Mouse (Mus musculus) neural tube, embryonic 13.5 days (tissue): ENCODE measurements around the gene Rnf38. TPM values are rescaled to one million over a fixed set of nuclear protein-coding genes. Genes with fewer than 3 reads are reported as not detected.

Source experiments
- ATAC-seq: fragments of 200-750 bp; cut with Nextera tagmentation; 2 replicates; pipeline ENCODE4 v1.8.0; 2017; ENCODE audit warnings: low read depth, mild to moderate bottlenecking, moderate TSS enrichment, moderate library complexity
- H3K27ac ChIP-seq: fragments of 300-500 bp; sonication (generic); replicated peaks from 2 replicates; pipeline ENCODE4 v1.5.1; 2015; ENCODE audit warnings: moderate library complexity, mild to moderate bottlenecking, inconsistent platforms
- H3K27me3 ChIP-seq: fragments of 300-500 bp; sonication (generic); 2 replicates; pipeline ENCODE4 v1.6.1; 2015; ENCODE audit warnings: mild to moderate bottlenecking, inconsistent platforms
- H3K36me3 ChIP-seq: fragments of 300-500 bp; sonication (generic); 2 replicates; pipeline ENCODE4 v1.6.1; 2015; ENCODE audit warnings: mild to moderate bottlenecking, inconsistent platforms
- H3K4me1 ChIP-seq: fragments of 300-500 bp; sonication (generic); replicated peaks from 2 replicates; pipeline ENCODE4 v1.6.1; 2015; ENCODE audit warnings: inconsistent platforms
- H3K4me2 ChIP-seq: fragments of 300-500 bp; sonication (generic); 2 replicates; pipeline ENCODE4 v1.6.1; 2015; ENCODE audit warnings: inconsistent platforms, mild to moderate bottlenecking, moderate library complexity
- H3K4me3 ChIP-seq: fragments of 300-500 bp; sonication (generic); 2 replicates; pipeline ENCODE4 v1.5.1; 2015; ENCODE audit warnings: mild to moderate bottlenecking, inconsistent platforms
- H3K9ac ChIP-seq: fragments of 300-500 bp; sonication (generic); 2 replicates; pipeline ENCODE4 v1.6.1; 2015; ENCODE audit warnings: moderate library complexity, mild to moderate bottlenecking, inconsistent platforms
- H3K9me3 ChIP-seq: fragments of 300-500 bp; sonication (generic); 2 replicates; pipeline ENCODE4 v1.6.1; 2016; ENCODE audit warnings: inconsistent platforms
- WGBS: fragments of 180-500 bp; shearing (Covaris S2); methylation state at CpG from one replicate; pipeline ENCODE4 v1.1.7; 2015; 5-methylcytosine and 5-hydroxymethylcytosine counted together
- polyA plus RNA-seq: library from polyadenylated mRNA; unstranded; fragments of >200 nt; fragmentation: Nextera tagmentation; extraction: Ambion mirVana; gene quantifications from 2 replicates; pipeline ENCODE4 v1.2.1, GENCODE M21; 2015

Gene Rnf38
- polyA plus RNA-seq, 1 experiment from 2014 or later, result 34.1 TPM

GRCm38 (mm10) chr4:44163034-44163433, 70.6 kb downstream of the Rnf38 start:
- no peak overlapping the region for H3K4me3 ChIP-seq
- no peak overlapping the region for H3K4me2 ChIP-seq
- no peaks in the 10 kb centered on the region for H3K9me3 ChIP-seq
- H3K27ac ChIP-seq, result no peak overlapping the region
- H3K9ac ChIP-seq, result no peak overlapping the region
- H3K4me1 ChIP-seq, result peaks cover 61% of the 10 kb centered on the region
- WGBS, result 83% methylated on average over 2 of the region's 2 CpGs
- peaks cover 4% of the 10 kb centered on the region; the same call in 1 of the 2 replicates for H3K36me3 ChIP-seq
- ATAC-seq, result no peak
- no peaks in the 10 kb centered on the region for H3K27me3 ChIP-seq

- Histone ChIP-seq H3K9ac (no peak overlapping the region), H3K4me3 (no peak overlapping the region), H3K27ac (no peak overlapping the region), H3K4me1 (peaks cover 58% of the 10 kb centered on the region), H3K27me3 (no peaks in the 10 kb centered on the region), H3K4me2 (no peak overlapping the region), H3K36me3 (peaks cover 6% of the 10 kb centered on the region; the same call in 1 of the 2 replicates), H3K9me3 (no peaks in the 10 kb centered on the region)
- 62% methylated on average over 13 of the region's 13 CpGs for WGBS
- ATAC-seq, result no peak
Measured at GRCm38 (mm10) chr4:44160990-44161689, 72.4 kb downstream of the Rnf38 start.

GRCm38 (mm10) chr4:44159839-44160238, 73.8 kb downstream of the Rnf38 start:
- Histone ChIP-seq H3K36me3 (peaks cover 8% of the 10 kb centered on the region; the same call in 1 of the 2 replicates), H3K9ac (no peak overlapping the region), H3K9me3 (no peaks in the 10 kb centered on the region), H3K4me1 (peaks cover 45% of the 10 kb centered on the region), H3K4me3 (no peak overlapping the region), H3K27ac (no peak overlapping the region), H3K27me3 (no peaks in the 10 kb centered on the region), H3K4me2 (no peak overlapping the region)
- no peak for ATAC-seq
- 82% methylated on average over 8 of the region's 8 CpGs for WGBS

- H3K36me3 ChIP-seq, result peaks cover 15% of the 10 kb centered on the region
- peaks cover 12% of the 10 kb centered on the region for H3K4me1 ChIP-seq
- no peak overlapping the region for H3K9ac ChIP-seq
- no peaks in the 10 kb centered on the region for H3K9me3 ChIP-seq
- no peaks in the 10 kb centered on the region for H3K27me3 ChIP-seq
- WGBS, result 59% methylated on average over 6 of the region's 6 CpGs
- H3K4me2 ChIP-seq, result no peak overlapping the region
- ATAC-seq, result no peak
- H3K4me3 ChIP-seq, result no peak overlapping the region
- no peak overlapping the region for H3K27ac ChIP-seq
Measured at GRCm38 (mm10) chr4:44156481-44156880, 77.1 kb downstream of the Rnf38 start.

- no peaks in the 10 kb centered on the region for H3K27me3 ChIP-seq
- no peak for ATAC-seq
Measured at GRCm38 (mm10) chr4:44154884-44155283, 78.7 kb downstream of the Rnf38 start.

GRCm38 (mm10) chr4:44152904-44153303, 80.7 kb downstream of the Rnf38 start:
- Histone ChIP-seq H3K4me1 (no peaks in the 10 kb centered on the region; the same call in 1 of the 2 replicates), H3K4me2 (no peak overlapping the region), H3K27me3 (no peaks in the 10 kb centered on the region), H3K36me3 (peaks cover 39% of the 10 kb centered on the region), H3K9me3 (no peaks in the 10 kb centered on the region), H3K4me3 (no peak overlapping the region), H3K9ac (no peak overlapping the region), H3K27ac (no peak overlapping the region)
- ATAC-seq, result no peak
- 81% methylated on average over 4 of the region's 4 CpGs for WGBS

More at GRCm38 (mm10) chr4:44154884-44155283, 78.7 kb downstream of the Rnf38 start:
- no peak overlapping the region for H3K9ac ChIP-seq
- no peak overlapping the region for H3K4me3 ChIP-seq
- 84% methylated on average over 4 of the region's 4 CpGs for WGBS
- no peak overlapping the region for H3K4me2 ChIP-seq
- H3K4me1 ChIP-seq, result peaks cover under 1% of the 10 kb centered on the region; the same call in 1 of the 2 replicates
- H3K9me3 ChIP-seq, result no peaks in the 10 kb centered on the region
- H3K36me3 ChIP-seq, result peaks cover 28% of the 10 kb centered on the region
- no peak overlapping the region for H3K27ac ChIP-seq

- Histone ChIP-seq H3K27ac (no peak overlapping the region), H3K4me1 (no peaks in the 10 kb centered on the region), H3K4me2 (no peak overlapping the region), H3K36me3 (peaks cover 65% of the 10 kb centered on the region), H3K9ac (no peak overlapping the region), H3K9me3 (no peaks in the 10 kb centered on the region), H3K27me3 (no peaks in the 10 kb centered on the region), H3K4me3 (no peak overlapping the region)
- ATAC-seq, result no peak
- 95% methylated on average over 12 of the region's 12 CpGs for WGBS
Measured at GRCm38 (mm10) chr4:44126805-44127204, 106.8 kb downstream of the Rnf38 start.

GRCm38 (mm10) chr4:44119410-44120201, 114.0 kb downstream of the Rnf38 start:
- Histone ChIP-seq H3K9ac (no peak overlapping the region), H3K4me2 (no peak overlapping the region), H3K36me3 (peaks cover 11% of the 10 kb centered on the region; the same call in 1 of the 2 replicates), H3K9me3 (no peaks in the 10 kb centered on the region), H3K27ac (no peak overlapping the region), H3K27me3 (no peaks in the 10 kb centered on the region), H3K4me1 (no peaks in the 10 kb centered on the region), H3K4me3 (no peak overlapping the region)
- 55% methylated on average over 9 of the region's 9 CpGs for WGBS
- 0 out of 2 replicates have a peak, but pooled peaks have one; percentile 23 for ATAC-seq

GRCm38 (mm10) chr4:44115046-44115445, 118.5 kb downstream of the Rnf38 start:
- no peak overlapping the region for H3K9ac ChIP-seq
- no peak overlapping the region for H3K4me2 ChIP-seq
- no peaks in the 10 kb centered on the region for H3K27me3 ChIP-seq
- peaks cover 6% of the 10 kb centered on the region; the same call in 1 of the 2 replicates for H3K36me3 ChIP-seq
- no peak overlapping the region for H3K4me3 ChIP-seq
- no peak overlapping the region for H3K27ac ChIP-seq
- no peak for ATAC-seq
- no peaks in the 10 kb centered on the region for H3K9me3 ChIP-seq
- peaks cover 11% of the 10 kb centered on the region for H3K4me1 ChIP-seq
- 90% methylated on average over 13 of the region's 13 CpGs for WGBS

- 42% methylated on average over 16 of the region's 16 CpGs for WGBS
- Histone ChIP-seq H3K36me3 (peaks cover 6% of the 10 kb centered on the region; the same call in 1 of the 2 replicates), H3K9me3 (no peaks in the 10 kb centered on the region), H3K27me3 (no peaks in the 10 kb centered on the region), H3K4me2 (peak overlapping the region; percentile 14), H3K4me1 (peaks cover 11% of the 10 kb centered on the region), H3K9ac (no peak overlapping the region), H3K27ac (no peak overlapping the region), H3K4me3 (no peak overlapping the region)
- no peak for ATAC-seq
Measured at GRCm38 (mm10) chr4:44113393-44114138, 120.0 kb downstream of the Rnf38 start.

GRCm38 (mm10) chr4:44112741-44113140, 120.8 kb downstream of the Rnf38 start:
- 36% methylated on average over 4 of the region's 4 CpGs for WGBS
- Histone ChIP-seq H3K4me2 (no peak overlapping the region), H3K27me3 (no peaks in the 10 kb centered on the region), H3K4me1 (peaks cover 11% of the 10 kb centered on the region), H3K36me3 (peaks cover 6% of the 10 kb centered on the region; the same call in 1 of the 2 replicates), H3K9ac (no peak overlapping the region), H3K4me3 (no peak overlapping the region), H3K27ac (no peak overlapping the region), H3K9me3 (no peaks in the 10 kb centered on the region)
- no peak for ATAC-seq

GRCm38 (mm10) chr4:44110771-44111170, 122.8 kb downstream of the Rnf38 start:
- 60% methylated on average over 7 of the region's 7 CpGs for WGBS
- ATAC-seq, result no peak

More at GRCm38 (mm10) chr4:44110771-44111170, 122.8 kb downstream of the Rnf38 start:
- no peaks in the 10 kb centered on the region for H3K36me3 ChIP-seq
- H3K4me1 ChIP-seq, result peaks cover 26% of the 10 kb centered on the region
- no peak overlapping the region for H3K27ac ChIP-seq
- no peak overlapping the region for H3K4me2 ChIP-seq
- H3K9me3 ChIP-seq, result no peaks in the 10 kb centered on the region
- no peak overlapping the region for H3K9ac ChIP-seq
- no peak overlapping the region for H3K4me3 ChIP-seq
- H3K27me3 ChIP-seq, result no peaks in the 10 kb centered on the region
